Mouse (Mus musculus): Measurements from ENCODE around the gene Dusp15. TPM values are rescaled to one million over a fixed set of nuclear protein-coding genes. Genes with fewer than 3 reads are reported as not detected.

Dusp15 gene
- 0.15 and 0.51 TPM in 2 replicates for polyA plus RNA-seq (2015; fragmentation: Nextera tagmentation; extraction: Ambion mirVana)

GRCm38 (mm10) chr2:152951065-152951849 is at the start of gene Dusp15:
Gene Dusp15, minus strand, starts transcription at chr2:152951698.
- Histone ChIP-seq H3K4me1 (peaks cover 8% of the 10 kb centered on the region; the same call in 1 of the 2 replicates), H3K27ac (replicated peaks) (no peak within 1 kb of the TSS), H3K4me3 (peak within 1 kb of the TSS; percentile 74), H3K9ac (peak within 1 kb of the TSS; percentile 81), H3K4me2 (peak within 1 kb of the TSS; percentile 99), H3K9me3 (no peaks in the 10 kb centered on the region), H3K27me3 (replicated peaks) (peaks cover 94% of the 10 kb centered on the region), H3K36me3 (no peaks in the 10 kb centered on the region)
- WGBS, result under 1% methylated on average over 47 of the region's 54 CpGs
- ATAC-seq (ENCODE audit: extremely low read depth, insufficient number of reproducible peaks, low FRiP score, low TSS enrichment), result no peak

- no peak overlapping the region for H3K27ac ChIP-seq (replicated peaks)
- H3K9me3 ChIP-seq, result no peaks in the 10 kb centered on the region
- ATAC-seq (ENCODE audit: extremely low read depth, insufficient number of reproducible peaks, low FRiP score, low TSS enrichment), result no peak
- no peak overlapping the region for H3K4me3 ChIP-seq
- H3K36me3 ChIP-seq, result no peaks in the 10 kb centered on the region
- no peaks in the 10 kb centered on the region for H3K4me1 ChIP-seq
- H3K4me2 ChIP-seq, result no peak overlapping the region
- H3K9ac ChIP-seq, result no peak overlapping the region
- WGBS, result 62% methylated on average over 4 of the region's 4 CpGs
- H3K27me3 ChIP-seq (replicated peaks), result peaks cover 10% of the 10 kb centered on the region; the same call in 1 of the 2 replicates
These were observed 45.5 kb upstream of the Dusp15 start for GRCm38 (mm10) chr2:152997046-152997445.

GRCm38 (mm10) chr2:152991529-152991928 is 40.0 kb upstream of the Dusp15 start:
- Histone ChIP-seq H3K36me3 (no peaks in the 10 kb centered on the region), H3K4me1 (no peaks in the 10 kb centered on the region), H3K9ac (no peak overlapping the region), H3K4me2 (no peak overlapping the region), H3K27ac (replicated peaks) (no peak overlapping the region), H3K4me3 (no peak overlapping the region), H3K9me3 (no peaks in the 10 kb centered on the region), H3K27me3 (replicated peaks) (peaks cover 13% of the 10 kb centered on the region; the same call in 1 of the 2 replicates)
- ATAC-seq (ENCODE audit: extremely low read depth, insufficient number of reproducible peaks, low FRiP score, low TSS enrichment), result no peak
- WGBS, result 59% methylated on average over 9 of the region's 9 CpGs

GRCm38 (mm10) chr2:152985582-152985981 is 34.1 kb upstream of the Dusp15 start:
- H3K4me2 ChIP-seq, result no peak overlapping the region
- no peak overlapping the region for H3K4me3 ChIP-seq
- no peak overlapping the region for H3K27ac ChIP-seq (replicated peaks)
- no peak for ATAC-seq (ENCODE audit: extremely low read depth, insufficient number of reproducible peaks, low FRiP score, low TSS enrichment)
- H3K9me3 ChIP-seq, result no peaks in the 10 kb centered on the region
- H3K36me3 ChIP-seq, result no peaks in the 10 kb centered on the region
- H3K27me3 ChIP-seq (replicated peaks), result peaks cover 13% of the 10 kb centered on the region; the same call in 1 of the 2 replicates
- H3K9ac ChIP-seq, result no peak overlapping the region
- 56% methylated on average over 1 of the region's 1 CpGs for WGBS
- H3K4me1 ChIP-seq, result no peaks in the 10 kb centered on the region

GRCm38 (mm10) chr2:152976991-152977390 is 25.5 kb upstream of the Dusp15 start:
- ATAC-seq (ENCODE audit: extremely low read depth, insufficient number of reproducible peaks, low FRiP score, low TSS enrichment), result no peak
- Histone ChIP-seq H3K9me3 (no peaks in the 10 kb centered on the region), H3K27ac (replicated peaks) (no peak overlapping the region), H3K4me1 (no peaks in the 10 kb centered on the region), H3K4me2 (no peak overlapping the region), H3K36me3 (no peaks in the 10 kb centered on the region), H3K9ac (no peak overlapping the region), H3K27me3 (replicated peaks) (peaks cover 9% of the 10 kb centered on the region; the same call in 1 of the 2 replicates), H3K4me3 (no peak overlapping the region)
- 59% methylated on average over 3 of the region's 3 CpGs for WGBS

GRCm38 (mm10) chr2:152965555-152965954 is 14.1 kb upstream of the Dusp15 start:
- 65% methylated on average over 4 of the region's 4 CpGs for WGBS
- Histone ChIP-seq H3K9ac (no peak overlapping the region), H3K27me3 (replicated peaks) (peaks cover 19% of the 10 kb centered on the region), H3K27ac (replicated peaks) (no peak overlapping the region), H3K36me3 (no peaks in the 10 kb centered on the region), H3K4me1 (no peaks in the 10 kb centered on the region), H3K4me2 (no peak overlapping the region), H3K9me3 (no peaks in the 10 kb centered on the region), H3K4me3 (no peak overlapping the region)
- ATAC-seq (ENCODE audit: extremely low read depth, insufficient number of reproducible peaks, low FRiP score, low TSS enrichment), result no peak

GRCm38 (mm10) chr2:152962091-152962793 is 10.7 kb upstream of the Dusp15 start, which contains the start of gene Ttll9:
Gene Ttll9, plus strand, starts transcription at chr2:152962485.
- H3K9ac ChIP-seq, result peak within 1 kb of the TSS; percentile 75
- peak within 1 kb of the TSS; percentile 73 for H3K4me2 ChIP-seq
- no peaks in the 10 kb centered on the region for H3K4me1 ChIP-seq
- no peak within 1 kb of the TSS for H3K27ac ChIP-seq (replicated peaks)
- 2% methylated on average over 34 of the region's 34 CpGs for WGBS
- H3K36me3 ChIP-seq, result no peaks in the 10 kb centered on the region
- no peak for ATAC-seq (ENCODE audit: extremely low read depth, insufficient number of reproducible peaks, low FRiP score, low TSS enrichment)
- peaks cover 48% of the 10 kb centered on the region for H3K27me3 ChIP-seq (replicated peaks)
- peak within 1 kb of the TSS; percentile 55 for H3K4me3 ChIP-seq
- H3K9me3 ChIP-seq, result no peaks in the 10 kb centered on the region

GRCm38 (mm10) chr2:152958116-152958515 is 6.6 kb upstream of the Dusp15 start:
- no peaks in the 10 kb centered on the region for H3K9me3 ChIP-seq
- WGBS, result 56% methylated on average over 3 of the region's 3 CpGs
- ATAC-seq (ENCODE audit: extremely low read depth, insufficient number of reproducible peaks, low FRiP score, low TSS enrichment), result no peak
- H3K4me1 ChIP-seq, result no peaks in the 10 kb centered on the region
- peaks cover 80% of the 10 kb centered on the region for H3K27me3 ChIP-seq (replicated peaks)
- no peaks in the 10 kb centered on the region for H3K36me3 ChIP-seq
- H3K4me2 ChIP-seq, result no peak overlapping the region
- no peak overlapping the region for H3K27ac ChIP-seq (replicated peaks)
- H3K9ac ChIP-seq, result no peak overlapping the region
- no peak overlapping the region for H3K4me3 ChIP-seq

GRCm38 (mm10) chr2:152951850-152952720 is 587 bp upstream of the Dusp15 start:
- peaks cover 94% of the 10 kb centered on the region for H3K27me3 ChIP-seq (replicated peaks)
- H3K9me3 ChIP-seq, result no peaks in the 10 kb centered on the region
- peak overlapping the region; percentile 74 for H3K4me3 ChIP-seq
- H3K27ac ChIP-seq (replicated peaks), result no peak overlapping the region
- WGBS, result 20% methylated on average over 13 of the region's 13 CpGs
- H3K4me1 ChIP-seq, result peaks cover 8% of the 10 kb centered on the region; the same call in 1 of the 2 replicates
- H3K4me2 ChIP-seq, result peak overlapping the region; percentile 99
- peak overlapping the region; percentile 81 for H3K9ac ChIP-seq
- no peaks in the 10 kb centered on the region for H3K36me3 ChIP-seq
- no peak for ATAC-seq (ENCODE audit: extremely low read depth, insufficient number of reproducible peaks, low FRiP score, low TSS enrichment)

GRCm38 (mm10) chr2:152950358-152951064 is 987 bp downstream of the Dusp15 start:
- H3K27me3 ChIP-seq (replicated peaks), result peaks cover 94% of the 10 kb centered on the region
- H3K9ac ChIP-seq, result no peak overlapping the region
- no peaks in the 10 kb centered on the region for H3K9me3 ChIP-seq
- no peak overlapping the region for H3K27ac ChIP-seq (replicated peaks)
- 41% methylated on average over 11 of the region's 11 CpGs for WGBS
- H3K4me1 ChIP-seq, result peaks cover 8% of the 10 kb centered on the region; the same call in 1 of the 2 replicates
- H3K36me3 ChIP-seq, result no peaks in the 10 kb centered on the region
- H3K4me2 ChIP-seq, result peak overlapping the region; percentile 99
- peak overlapping the region; percentile 74; the same call in 1 of the 2 replicates for H3K4me3 ChIP-seq
- no peak for ATAC-seq (ENCODE audit: extremely low read depth, insufficient number of reproducible peaks, low FRiP score, low TSS enrichment)

All from heart, embryonic 13.5 days (tissue).